8 mouse cellular contexts compared by ENCODE assay signal in genomic region chr4:41468396-41469080, GRCm38 (mm10). TPM values are rescaled to one million over a fixed set of nuclear protein-coding genes. Genes with fewer than 3 reads are reported as not detected.
DNase-seq lines count a peak whose midpoint lies in the region; TF ChIP-seq lines count a peak whose summit lies in the region.

No protein-coding gene starts in this region.

- peak; percentile 65 for DNase-seq in left cerebral cortex, adult 18-20 months (ENCODE audit: low spot score in 2 of 2)
- no peak for DNase-seq in left cerebral cortex, adult 11 months (ENCODE audit: low spot score)
- peak; percentile 42 for DNase-seq in MEL-GATA-1-ER (ENCODE audit: extremely low read depth, low read depth)
- DNase-seq in cerebellum, adult 11-12 months = peak; percentile 40
- peak; percentile 15 to 34 for DNase-seq in gastrocnemius, adult 8-10 months (ENCODE audit: low spot score in 2 of 2)
- DNase-seq in layer of hippocampus, adult 2 months (ENCODE audit: low spot score in 2 of 2) = peak in 1 of 2 experiments; percentile 69
- DNase-seq in lung, postnatal 36 days = peak; percentile 79
- peak; percentile 47 for DNase-seq in thymus, postnatal 4 days

- H3K4me3 ChIP-seq in layer of hippocampus, adult 2 months = no peak overlapping the region

- H3K27ac ChIP-seq in layer of hippocampus, adult 2 months = peak overlapping the region; percentile 32; the same call in 1 of the 2 replicates

- TF ChIP-seq CTCF in layer of hippocampus, adult 2 months (conservative IDR thresholded peaks at IDR 0.05) = peak; percentile 87

RNA-seq across cellular contexts. Expression of gene Nudt2, which starts 3.6 kb away (rescaled TPM):
- 10 to 100 TPM; 31.9 to 33.9 TPM for total RNA-seq in left cerebral cortex, adult 18-20 months (2021)
- total RNA-seq in gastrocnemius, adult 8-10 months (2022) = 10 to 100 TPM; 23.9 to 32.6 (median 27.9) TPM
- 10 to 100 TPM; 29.3 to 30.4 TPM for total RNA-seq in layer of hippocampus, adult 2 months (2021)

RNA-seq across cellular contexts. Expression of gene Kif24, which starts 3.9 kb away (rescaled TPM):
- 1 to 10 TPM in 1 of 2 experiments, under 1 TPM in 1; 0.49 to 1.2 TPM for total RNA-seq in left cerebral cortex, adult 18-20 months (2021)
- under 1 TPM; 0.12 to 0.36 (median 0.15) TPM for total RNA-seq in gastrocnemius, adult 8-10 months (2022)
- 1 to 10 TPM; 1.2 to 1.3 TPM for total RNA-seq in layer of hippocampus, adult 2 months (2021)

RNA-seq across cellular contexts. Expression of gene AI464131, which starts 34.3 kb away (rescaled TPM):
- total RNA-seq in left cerebral cortex, adult 18-20 months (2021) = 10 to 100 TPM; 23.5 to 24.3 TPM
- total RNA-seq in gastrocnemius, adult 8-10 months (2022) = 100 to 1,000 TPM in 1 of 4 experiments, 10 to 100 TPM in 3; 65.9 to 101 (median 86.2) TPM
- 10 to 100 TPM; 31.4 to 31.8 TPM for total RNA-seq in layer of hippocampus, adult 2 months (2021)

RNA-seq across cellular contexts. Expression of gene 1110017D15Rik, which starts 48.6 kb away (rescaled TPM):
- 1 to 10 TPM; 5.1 to 5.7 TPM for total RNA-seq in left cerebral cortex, adult 18-20 months (2021)
- total RNA-seq in gastrocnemius, adult 8-10 months (2022) = not detected
- 1 to 10 TPM; 4.5 to 6.1 TPM for total RNA-seq in layer of hippocampus, adult 2 months (2021)
